Mouse (Mus musculus) urinary bladder, postnatal 25 days (tissue): ENCODE measurements around the gene Naglu.
A peak's percentile ranks its signal among the peaks of the same experiment; 100 is the strongest.

ENCODE experiments used
- DNase-seq: peaks from one replicate; pipeline ENCODE4 v3.0.0; 2022; ENCODE audit warnings: low spot score

Naglu gene

GRCm38 (mm10) chr11:101069391-101070188, at the start of gene Naglu:
TSS of gene Naglu (plus strand) at chr11:101070012.
- DNase-seq: peak; percentile 93

- no peak for DNase-seq
Observed at GRCm38 (mm10) chr11:101023371-101023770, 46.4 kb upstream of the Naglu start.

- no peak for DNase-seq
Observed at GRCm38 (mm10) chr11:101024001-101024400, 45.8 kb upstream of the Naglu start.

GRCm38 (mm10) chr11:101027121-101027520, 42.7 kb upstream of the Naglu start:
- DNase-seq: no peak

DNA sequence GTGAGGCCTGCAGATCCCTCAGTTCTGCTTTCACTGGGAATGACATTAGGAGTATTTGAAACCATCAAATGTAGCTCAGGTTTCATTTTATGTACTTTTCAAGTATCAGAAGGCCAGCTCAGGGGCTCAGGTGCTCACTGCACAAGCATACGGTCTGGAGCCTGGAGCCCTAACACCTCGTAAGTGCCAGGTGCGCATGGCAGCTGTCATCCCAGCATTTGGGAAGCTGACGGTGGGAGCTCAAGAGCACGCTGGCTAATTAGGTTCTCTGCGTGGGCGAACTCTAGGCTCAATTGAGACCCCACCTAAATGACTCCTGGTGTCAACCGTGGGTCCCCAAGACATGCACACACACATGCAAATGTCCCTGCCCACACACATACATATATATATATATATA, 40.5 kb upstream of the Naglu start:
- DNase-seq: no peak

DNA sequence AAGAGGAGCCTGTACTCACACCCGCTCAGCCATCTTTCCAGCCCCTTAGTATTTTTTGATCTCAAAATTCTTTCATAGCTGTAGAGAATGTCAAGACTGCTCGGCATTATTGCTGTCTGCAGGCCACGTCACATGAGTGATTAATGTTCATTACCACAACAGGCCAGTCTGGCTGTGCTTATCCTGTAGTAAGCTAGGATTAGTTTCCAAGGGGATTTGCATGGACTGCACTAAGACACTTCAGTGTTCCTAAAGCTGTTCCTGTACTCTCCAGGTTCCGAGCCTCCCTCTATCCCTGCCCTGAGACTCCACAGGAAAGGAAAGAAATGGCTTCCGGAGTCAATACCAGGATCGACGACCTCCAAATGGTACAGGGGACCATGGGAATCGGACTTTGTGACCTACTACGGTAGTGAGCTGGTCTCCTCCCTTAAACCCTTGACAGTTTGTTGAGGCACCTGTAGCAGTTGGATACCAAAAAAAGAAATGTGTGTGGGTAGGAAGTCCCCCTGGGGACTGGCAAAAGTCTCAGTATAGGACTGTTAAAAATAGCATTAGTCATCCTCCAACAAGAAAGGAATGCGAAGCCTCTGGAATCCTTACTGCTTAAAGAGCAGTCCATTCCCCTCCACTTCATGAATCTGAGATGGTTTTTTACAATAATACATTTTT, 39.5 kb upstream of the Naglu start:
- no peak for DNase-seq

- no peak for DNase-seq
Observed at GRCm38 (mm10) chr11:101030808-101031156, 39.0 kb upstream of the Naglu start.

- no peak for DNase-seq
Observed at GRCm38 (mm10) chr11:101031470-101031869, 38.3 kb upstream of the Naglu start.

- DNase-seq: no peak
Observed at GRCm38 (mm10) chr11:101033856-101034500, 35.8 kb upstream of the Naglu start.

- DNase-seq: no peak
Observed at GRCm38 (mm10) chr11:101034614-101035327, 35.0 kb upstream of the Naglu start.

GRCm38 (mm10) chr11:101035328-101035695, 34.5 kb upstream of the Naglu start:
- no peak for DNase-seq

GRCm38 (mm10) chr11:101037795-101038194, 32.0 kb upstream of the Naglu start:
- no peak for DNase-seq

GRCm38 (mm10) chr11:101045826-101046225, 24.0 kb upstream of the Naglu start:
- DNase-seq: no peak

- no peak for DNase-seq
Observed at GRCm38 (mm10) chr11:101046440-101046839, 23.4 kb upstream of the Naglu start.

GRCm38 (mm10) chr11:101047502-101047901, 22.3 kb upstream of the Naglu start:
- DNase-seq: no peak

DNA sequence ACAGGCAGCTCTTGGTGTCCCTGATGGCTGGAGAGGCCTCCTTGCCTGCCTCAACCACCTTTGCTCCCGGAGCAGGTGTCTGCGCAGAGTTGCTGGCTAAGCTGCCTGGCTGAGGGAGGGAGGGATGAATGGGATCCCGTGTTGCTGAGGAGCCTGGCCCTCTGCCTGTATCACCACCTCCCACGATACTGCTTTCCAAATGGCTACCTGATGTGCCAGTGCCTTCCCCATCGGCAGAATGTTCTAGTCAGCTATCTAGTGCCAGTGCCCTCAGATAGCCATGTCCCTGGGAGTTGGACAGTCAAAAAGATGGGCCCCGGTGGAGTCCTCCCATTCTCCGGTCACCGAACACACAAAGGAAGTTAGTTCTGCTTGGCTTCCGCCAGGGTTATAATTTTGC, 19.5 kb upstream of the Naglu start:
- DNase-seq: no peak

DNA sequence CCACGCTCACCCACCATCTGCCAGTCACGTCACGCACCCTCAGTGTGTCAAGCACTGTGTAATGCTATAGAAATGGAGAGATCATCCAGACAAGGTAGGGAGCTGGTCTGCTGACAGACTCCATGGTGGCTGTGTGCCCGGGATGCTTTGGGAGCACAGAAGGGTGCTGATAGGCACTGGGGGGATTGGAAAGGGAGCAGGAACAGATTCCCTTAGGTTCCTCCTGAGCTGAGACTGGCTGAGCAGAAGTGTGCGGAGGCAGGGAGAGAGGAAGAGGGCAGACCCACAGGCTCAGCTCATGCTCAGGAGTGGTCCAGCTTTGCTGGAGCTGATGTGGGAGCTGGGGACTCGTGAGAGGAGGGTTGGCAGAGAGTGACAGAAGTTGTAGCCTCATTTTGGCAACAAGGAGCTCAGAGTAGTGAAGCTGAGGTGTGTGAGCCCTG, 18.7 kb upstream of the Naglu start:
- DNase-seq: no peak

- no peak for DNase-seq
Observed at GRCm38 (mm10) chr11:101051617-101052016, 18.2 kb upstream of the Naglu start.

DNA sequence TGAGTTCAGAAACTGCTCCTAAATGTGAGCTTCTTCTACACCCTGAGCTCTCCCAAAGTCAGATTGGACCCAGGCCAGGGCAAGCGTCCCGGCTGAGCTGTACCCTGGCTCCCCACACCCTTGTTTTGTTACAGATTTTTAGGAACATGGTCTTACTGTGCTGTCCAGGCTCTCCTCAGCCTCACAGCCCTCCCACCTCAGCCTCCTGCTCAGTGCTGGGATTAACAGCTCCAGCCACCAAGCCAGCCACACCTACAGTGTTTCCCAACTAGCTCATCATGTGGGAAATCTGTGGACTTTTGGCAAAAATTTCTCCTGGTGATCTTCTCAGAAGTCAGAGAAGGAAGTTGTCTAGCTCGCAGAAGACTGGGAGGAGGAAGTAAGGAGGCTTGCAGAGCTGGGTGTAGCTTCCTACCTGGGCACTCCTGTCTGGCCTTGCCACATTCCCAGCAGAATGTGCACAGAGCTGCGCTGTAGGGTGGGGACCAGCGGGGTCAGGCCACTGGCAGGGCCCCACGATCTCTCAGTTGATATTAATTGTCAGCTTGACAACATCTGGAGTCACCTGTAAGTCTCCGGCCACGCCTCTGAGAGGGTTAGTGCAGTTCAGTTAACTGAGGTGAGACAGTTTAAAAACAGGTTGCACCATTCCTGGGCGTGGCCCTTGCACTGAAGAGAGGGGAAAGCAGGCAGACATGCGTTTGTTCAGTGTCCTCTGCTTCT, 16.9 kb upstream of the Naglu start:
- DNase-seq: peak; percentile 72

DNA sequence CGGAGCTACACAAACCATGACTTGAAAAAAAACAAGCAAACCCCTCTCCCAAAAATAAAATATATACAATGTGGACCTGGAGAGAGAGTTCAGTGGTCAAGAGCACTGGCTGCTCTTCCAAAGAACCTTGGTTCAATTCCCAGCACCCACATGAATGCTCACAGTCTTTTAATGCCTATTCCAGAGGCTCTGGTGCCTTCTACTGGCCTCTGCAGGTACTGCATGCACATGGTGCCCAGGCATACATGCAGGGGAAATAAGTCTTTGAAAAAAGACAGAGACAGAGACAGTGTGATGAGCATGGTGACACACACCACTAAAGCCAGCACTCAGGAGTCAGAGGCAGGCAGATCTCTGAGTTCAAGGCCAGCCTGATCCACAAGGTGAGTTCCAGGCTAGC, 15.8 kb upstream of the Naglu start:
- no peak for DNase-seq

DNA sequence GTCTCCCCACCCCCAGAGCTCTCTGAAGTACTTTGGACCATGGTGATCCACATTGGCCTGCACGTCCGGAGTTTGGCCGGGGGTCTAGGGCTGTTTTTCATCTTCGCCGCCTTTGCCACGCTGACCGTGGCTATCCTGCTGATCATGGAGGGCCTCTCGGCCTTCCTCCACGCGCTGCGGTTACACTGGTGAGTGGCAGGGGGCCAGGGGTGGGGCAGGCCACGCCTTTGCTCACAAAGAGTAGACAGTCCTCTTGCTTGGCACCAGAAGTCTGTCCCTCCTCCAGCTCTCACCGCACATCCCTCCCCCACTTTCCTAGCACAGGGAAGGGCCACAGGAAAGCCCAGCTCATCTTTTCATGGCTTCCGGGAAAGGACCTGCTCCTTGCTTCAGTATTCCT, 14.4 kb upstream of the Naglu start:
- no peak for DNase-seq

- DNase-seq: peak; percentile 58
Observed at GRCm38 (mm10) chr11:101056885-101057284, 12.9 kb upstream of the Naglu start.
